Mouse (Mus musculus) stomach, postnatal 0 days (tissue): ENCODE data around the gene Nipal1.
A peak's percentile ranks its signal among the peaks of the same experiment; 100 is the strongest.

Experiments
- CTCF ChIP-seq: IDR thresholded peaks from 2 replicates; pipeline ENCODE4 v1.5.1; 2016; ENCODE audit warnings: antibody characterized with exemption, low read depth, mild to moderate bottlenecking, moderate library complexity
- EP300 ChIP-seq: optimal IDR thresholded peaks from 2 replicates; pipeline ENCODE3; 2016; ENCODE audit warnings: antibody characterized with exemption

GRCm38 (mm10) chr5:72621022-72621421, 26.6 kb upstream of the Nipal1 start:
- TF ChIP-seq CTCF (peak; percentile 33), EP300 (no peak)
